ENCODE assay signal across 10 mouse cellular contexts in the genomic region with DNA sequence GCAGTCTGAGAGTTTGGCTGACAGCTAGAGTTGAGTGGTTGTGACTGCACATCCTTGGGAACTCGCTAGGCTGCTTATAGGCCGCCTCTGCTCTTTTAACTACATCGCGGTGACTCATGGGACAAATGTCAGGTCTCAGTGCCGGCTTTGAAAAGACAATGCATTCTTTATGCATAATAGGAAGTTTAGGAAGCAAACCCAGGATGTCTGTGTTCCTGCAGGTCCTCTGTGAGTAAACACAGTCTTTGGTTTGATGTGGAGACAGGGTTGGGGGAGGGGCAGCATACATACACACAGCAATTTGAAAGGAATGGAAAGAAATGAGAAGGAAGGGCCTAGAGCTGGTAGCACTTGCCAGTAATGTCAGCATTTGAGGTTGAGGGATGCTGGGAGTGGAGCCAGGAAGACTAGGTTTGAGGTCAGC. TPM values are rescaled to one million over a fixed set of nuclear protein-coding genes. Genes with fewer than 3 reads are reported as not detected.
A peak's percentile ranks its signal among the peaks of the same experiment; 100 is the strongest.
DNase-seq lines count a peak whose midpoint lies in the region; ATAC-seq lines count a peak whose summit lies in the region.
"Had no signal": no experiment of that assay in that cellular context is flagged by ENCODE, and none has a peak within 500 bp of the region (broad histone marks: within the 10 kb centered on the region; RNA-seq: fewer than 3 reads in every experiment).

No protein-coding gene starts in this region.

- WGBS in kidney, embryonic 16.5 days = 48% methylated on average over 5 of the region's 5 CpGs
- WGBS in kidney, embryonic 14.5 days = 66% methylated on average over 5 of the region's 5 CpGs

- ATAC-seq in kidney, embryonic 16.5 days (ENCODE audit: low FRiP score, low TSS enrichment) = 0 out of 2 replicates have a peak, but pooled peaks have one; percentile 27
- no peak for ATAC-seq in kidney, embryonic 14.5 days (ENCODE audit: low FRiP score, low TSS enrichment)
- no peak for ATAC-seq in activated CD4-positive, CD25-positive, alpha-beta regulatory T cell, adult 4 months

- H3K4me3 ChIP-seq in kidney, embryonic 16.5 days (ENCODE audit: low read length) = no peak overlapping the region
- H3K4me3 ChIP-seq in kidney, embryonic 14.5 days (ENCODE audit: low read length) = no peak overlapping the region
- H3K4me3 ChIP-seq: stomach, embryonic 15.5 days had no signal

- no peaks in the 10 kb centered on the region for H3K9me3 ChIP-seq in kidney, embryonic 16.5 days (ENCODE audit: low read length)
- no peaks in the 10 kb centered on the region for H3K9me3 ChIP-seq in kidney, embryonic 14.5 days (ENCODE audit: control insufficient read depth, low read length)
- H3K9me3 ChIP-seq: stomach, embryonic 15.5 days had no signal

- DNase-seq in adrenal gland, postnatal 36 days = peak; percentile 20 to 28
- no peak for DNase-seq in adrenal gland, adult 8-10 months
- peak; percentile 62 for DNase-seq in R1 (ENCODE audit: low read depth, low spot score)
- peak; percentile 27 for DNase-seq in forelimb bud, embryonic 11.5 days (ENCODE audit: low read depth, low spot score)
- no peak for DNase-seq in neural tube, embryonic 10.5 days (ENCODE audit: extremely low spot score, low spot score)

- no peaks in the 10 kb centered on the region for H3K36me3 ChIP-seq in kidney, embryonic 16.5 days (ENCODE audit: insufficient read depth, low read length)
- H3K36me3 ChIP-seq in kidney, embryonic 14.5 days (ENCODE audit: control insufficient read depth, insufficient read depth, low read length) = no peaks in the 10 kb centered on the region
- H3K36me3 ChIP-seq: stomach, embryonic 15.5 days had no signal

- H3K4me1 ChIP-seq in kidney, embryonic 16.5 days (ENCODE audit: insufficient read depth, low read length) = no peaks in the 10 kb centered on the region
- no peaks in the 10 kb centered on the region for H3K4me1 ChIP-seq in kidney, embryonic 14.5 days (ENCODE audit: control insufficient read depth, insufficient read depth, low read length)

- no peak overlapping the region for H3K9ac ChIP-seq in kidney, embryonic 16.5 days (replicated peaks; ENCODE audit: low read length)
- H3K9ac ChIP-seq in kidney, embryonic 14.5 days (ENCODE audit: low read depth, low read length) = no peak overlapping the region
- H3K9ac ChIP-seq: stomach, embryonic 15.5 days had no signal

- peak overlapping the region; percentile 50; the same call in 1 of the 2 replicates for H3K27ac ChIP-seq in kidney, embryonic 16.5 days (ENCODE audit: low read length)
- no peak overlapping the region for H3K27ac ChIP-seq in kidney, embryonic 14.5 days (ENCODE audit: low read depth, low read length)
- H3K27ac ChIP-seq: macrophage; stomach, embryonic 15.5 days had no signal

- no peak overlapping the region for H3K4me2 ChIP-seq in kidney, embryonic 16.5 days (replicated peaks; ENCODE audit: low read depth, low read length)
- no peak overlapping the region for H3K4me2 ChIP-seq in kidney, embryonic 14.5 days (replicated peaks; ENCODE audit: low read depth, low read length)
- H3K4me2 ChIP-seq: stomach, embryonic 15.5 days had no signal

- H3K27me3 ChIP-seq in kidney, embryonic 16.5 days (ENCODE audit: insufficient read depth, low read length) = no peaks in the 10 kb centered on the region; the same call in 1 of the 2 replicates
- no peaks in the 10 kb centered on the region for H3K27me3 ChIP-seq in kidney, embryonic 14.5 days (ENCODE audit: control insufficient read depth, insufficient read depth, low read length)
- H3K27me3 ChIP-seq: stomach, embryonic 15.5 days had no signal

RNA-seq across cellular contexts. Expression of a gene that starts 56.3 kb away (rescaled TPM):
- 10 to 100 TPM; 23.6 to 27.5 TPM for total RNA-seq in adrenal gland, postnatal 36 days (2021)
- total RNA-seq in adrenal gland, adult 8-10 months (2022) = 10 to 100 TPM; 36.5 to 45.0 (median 38.5) TPM
- 25.2 and 26.0 TPM in 2 replicates for polyA plus RNA-seq in kidney, embryonic 16.5 days (2015; fragmentation: Nextera tagmentation; extraction: Ambion mirVana)
- 7.2 and 9.2 TPM in 2 replicates for polyA plus RNA-seq in kidney, embryonic 14.5 days (2014; fragmentation: Nextera tagmentation; extraction: Ambion mirVana)
- polyA plus RNA-seq in activated CD4-positive, CD25-positive, alpha-beta regulatory T cell, adult 4 months (2017; shearing (Covaris generic)) = under 1 TPM; 0.42 to 0.79 TPM

Comparison
In these comparisons a context has a peak if more than half of its experiments do, and no peak if none do; other contexts are left out.
1. DNase-seq: peak in adrenal gland, postnatal 36 days (2 of 2), R1 (single experiment) and forelimb bud, embryonic 11.5 days (single experiment); none in adrenal gland, adult 8-10 months (single experiment) and neural tube, embryonic 10.5 days (single experiment).